Mouse (Mus musculus) ES-Bruce4 (cell line): Measurements from ENCODE around the gene Bpifa6.
A peak's percentile ranks its signal among the peaks of the same experiment; 100 is the strongest.

Source experiments
- CTCF ChIP-seq: IDR thresholded peaks from one replicate; pipeline ENCODE4 v1.8.1; 2011; ENCODE audit warnings: low read depth, low read length
- EP300 ChIP-seq: IDR thresholded peaks from 2 replicates; pipeline ENCODE4 v1.6.1; 2011; ENCODE audit warnings: low read depth, low read length; ENCODE audit not compliant: insufficient read depth
- POLR2A ChIP-seq: IDR thresholded peaks from one replicate; pipeline ENCODE4 v1.8.1; 2011; ENCODE audit warnings: low read length; ENCODE audit not compliant: insufficient read depth

GRCm38 (mm10) chr2:153943537-153943936 lies 31.2 kb upstream of the Bpifa6 start:
- peak; percentile 52 for TF ChIP-seq CTCF
- TF ChIP-seq POLR2A: no peak
- TF ChIP-seq EP300: no peak
